Mouse (Mus musculus): ENCODE results near the gene Zdhhc18. TPM values are rescaled to one million over a fixed set of nuclear protein-coding genes. Genes with fewer than 3 reads are reported as not detected.
A peak's percentile ranks its signal among the peaks of the same experiment; 100 is the strongest.

Gene Zdhhc18
- total and polyA plus RNA-seq, 3 experiments: 6.7 to 15.6 TPM; not detected in 1

DNA sequence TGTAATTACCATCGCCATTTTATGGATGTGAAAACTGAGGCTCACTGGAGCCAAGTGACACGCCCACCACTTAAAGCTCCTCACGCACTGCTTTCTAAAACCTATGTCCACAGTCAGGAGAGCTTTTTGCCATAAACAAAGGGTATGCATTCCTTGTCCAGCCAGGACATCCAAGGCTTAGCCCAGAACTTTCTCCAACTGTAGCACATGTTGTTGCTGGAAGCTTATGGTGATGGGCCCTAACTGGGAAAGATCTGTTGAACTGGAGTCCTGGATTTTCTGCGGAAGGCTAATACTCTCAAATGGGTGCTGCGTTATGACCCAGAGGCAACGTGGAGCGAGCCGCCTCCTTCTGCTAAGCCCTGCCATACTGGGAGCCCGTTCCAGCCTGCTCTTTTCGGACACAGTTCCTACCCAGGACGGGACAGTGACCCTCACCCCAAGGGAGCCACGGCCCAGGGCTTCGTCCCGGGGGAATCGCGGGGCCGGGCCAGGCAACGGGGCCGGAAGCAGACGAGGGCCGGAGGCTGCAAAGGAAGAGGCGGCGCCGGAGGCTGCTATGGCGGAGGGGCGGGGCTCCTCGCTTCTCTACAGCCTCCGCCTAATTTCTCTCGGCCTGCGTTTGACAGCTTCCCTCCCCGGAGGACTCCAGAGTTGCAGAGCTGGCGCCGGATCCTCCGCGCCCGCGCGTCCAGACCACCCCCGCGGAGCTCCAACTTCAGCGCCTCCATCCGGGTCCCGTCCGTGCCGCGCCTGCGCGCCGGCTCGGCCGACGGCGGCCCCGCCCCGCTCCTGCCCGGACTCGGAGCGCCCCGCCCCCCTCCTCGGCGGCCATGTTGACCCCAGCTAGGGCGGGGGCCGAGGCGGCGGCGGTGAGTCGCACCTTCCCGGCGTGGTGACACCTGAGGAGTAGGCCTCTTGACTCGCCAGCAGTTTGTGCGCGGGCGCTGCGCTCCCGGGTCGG is 22.2 kb upstream of the Zdhhc18 start, which contains the start of gene Pigv (continued):
- TF ChIP-seq POLR2AphosphoS5 (IDR thresholded peaks at IDR 0.05; ENCODE audit: borderline replicate concordance, low read depth, low read length) (no peak), ETS1 (IDR thresholded peaks at IDR 0.05; ENCODE audit: low read depth, low read length) (0 out of 2 replicates have a peak, but pooled peaks have one; percentile 37), BHLHE40 (IDR thresholded peaks at IDR 0.05; ENCODE audit: borderline replicate concordance, low read depth, low read length) (0 out of 2 replicates have a peak, but pooled peaks have one; percentile 16), MAFK (IDR thresholded peaks at IDR 0.05; ENCODE audit: borderline replicate concordance, low read depth, low read length) (no peak), ZKSCAN1 (IDR thresholded peaks at IDR 0.05; ENCODE audit: low read depth, low read length) (no peak), CTCF (IDR thresholded peaks at IDR 0.05 in 2 of 3, conservative IDR thresholded peaks at IDR 0.05 in 1 of 3; ENCODE audit: control insufficient read depth in 1 of 3, insufficient read depth in 1 of 3, low read depth in 2 of 3, low read length in 3 of 3, poor library complexity in 1 of 3, severe bottlenecking in 1 of 3) (no peak), USF1 (IDR thresholded peaks at IDR 0.05; ENCODE audit: low read depth, low read length) (no peak), TAL1 (IDR thresholded peaks at IDR 0.05; ENCODE audit: low read length) (no peak), MXI1 (IDR thresholded peaks at IDR 0.05; ENCODE audit: low read depth, low read length) (peak; percentile 67), MYC (IDR thresholded peaks at IDR 0.05; ENCODE audit: low read depth, low read length) (0 out of 2 replicates have a peak, but pooled peaks have one; percentile 28), MAX (IDR thresholded peaks at IDR 0.05; ENCODE audit: low read length) (peak; percentile 52; the same call in 1 of the 2 replicates), TBP (IDR thresholded peaks at IDR 0.05; ENCODE audit: low read depth, low read length) (peak; percentile 90), ZNF384 (IDR thresholded peaks at IDR 0.05; ENCODE audit: low read depth, low read length) (no peak), USF2 (IDR thresholded peaks at IDR 0.05; ENCODE audit: borderline replicate concordance in 1 of 2, insufficient read depth in 1 of 2, low read depth in 1 of 2, low read length in 2 of 2) (no peak), ELF1 (IDR thresholded peaks at IDR 0.05; ENCODE audit: low read depth, low read length) (0 out of 2 replicates have a peak, but pooled peaks have one; percentile 42), GATA1 (IDR thresholded peaks at IDR 0.05; ENCODE audit: low read depth, low read length) (no peak)

DNA sequence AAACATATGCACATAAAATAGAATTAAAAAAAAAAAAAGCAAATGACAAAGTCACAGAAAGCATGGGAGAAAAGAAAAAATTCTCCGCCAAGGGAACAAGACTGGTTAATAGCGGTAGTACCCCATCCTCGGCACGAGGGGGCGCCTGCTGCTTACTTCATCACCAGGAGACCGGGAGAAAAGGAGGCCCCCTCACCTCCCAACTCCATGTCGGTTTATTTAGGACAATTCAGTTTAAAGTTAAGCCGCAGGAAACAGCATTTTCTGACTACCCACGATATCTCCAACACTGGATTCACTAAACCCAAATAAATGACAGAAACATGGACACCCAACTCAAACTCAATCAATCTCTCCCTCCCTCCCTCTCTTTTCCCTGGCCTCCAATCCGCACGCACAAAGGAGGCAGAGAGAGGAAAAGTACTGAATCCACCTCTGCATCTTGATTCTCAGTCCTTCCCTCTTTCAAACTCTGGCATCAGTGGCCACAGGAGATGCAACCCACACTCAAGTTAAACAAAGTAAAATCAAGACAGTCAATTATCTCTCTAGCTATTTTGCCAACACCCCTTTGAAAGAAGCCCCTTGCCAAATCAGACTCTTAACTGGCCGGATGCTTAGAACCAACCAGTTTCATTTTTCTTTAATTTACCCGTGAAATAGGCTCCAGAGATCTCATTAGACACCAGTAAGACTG is 21.4 kb upstream of the Zdhhc18 start:
- Histone ChIP-seq H3K9me3 (replicated peaks; ENCODE audit: insufficient read depth, low read length) (no peaks in the 10 kb centered on the region), H3K9ac (ENCODE audit: control insufficient read depth, low read depth, low read length, poor library complexity, severe bottlenecking) (peak overlapping the region; percentile 88), H3K27me3 (ENCODE audit: control insufficient read depth in 1 of 2, insufficient read depth in 2 of 2, low read length in 2 of 2) (no peaks in the 10 kb centered on the region), H3K4me3 (ENCODE audit: control insufficient read depth in 1 of 2, insufficient read depth in 1 of 2, low read depth in 2 of 2, low read length in 2 of 2) (peak overlapping the region; percentile 75 to 76), H3K4me1 (ENCODE audit: control insufficient read depth in 1 of 2, insufficient read depth in 2 of 2, low read length in 2 of 2) (peaks cover 5 to 36% of the 10 kb centered on the region in 2 experiments), H3K27ac (ENCODE audit: control insufficient read depth, low read depth, low read length) (peak overlapping the region; percentile 100), H3K79me2 (ENCODE audit: control insufficient read depth, insufficient read depth, low read length, poor library complexity) (peaks cover 7% of the 10 kb centered on the region), H3K36me3 (ENCODE audit: control insufficient read depth in 1 of 2, insufficient read depth in 2 of 2, low read length in 2 of 2) (peaks cover 0 to 32% of the 10 kb centered on the region in 2 experiments; a peak in 3 of 4 replicates)
- DNase-seq (ENCODE audit: low read depth, low spot score): peak; percentile 92
- TF ChIP-seq E2F4 (IDR thresholded peaks at IDR 0.05; ENCODE audit: borderline replicate concordance, low read depth, low read length) (0 out of 2 replicates have a peak, but pooled peaks have one; percentile 38), UBTF (IDR thresholded peaks at IDR 0.05; ENCODE audit: borderline replicate concordance, insufficient read depth, low read depth, low read length) (no peak), USF1 (IDR thresholded peaks at IDR 0.05; ENCODE audit: low read depth, low read length) (no peak), ZKSCAN1 (IDR thresholded peaks at IDR 0.05; ENCODE audit: low read depth, low read length) (no peak), USF2 (IDR thresholded peaks at IDR 0.05; ENCODE audit: borderline replicate concordance in 1 of 2, insufficient read depth in 1 of 2, low read depth in 1 of 2, low read length in 2 of 2) (no peak), GATA1 (IDR thresholded peaks at IDR 0.05; ENCODE audit: low read depth, low read length) (no peak), ETS1 (IDR thresholded peaks at IDR 0.05; ENCODE audit: low read depth, low read length) (peak; percentile 15; the same call in 1 of the 2 replicates), ZC3H11A (IDR thresholded peaks at IDR 0.05; ENCODE audit: low read depth, low read length) (peak; percentile 96), CHD1 (IDR thresholded peaks at IDR 0.05; ENCODE audit: low read depth, low read length) (peak; percentile 95; the same call in 1 of the 2 replicates), ZNF384 (IDR thresholded peaks at IDR 0.05; ENCODE audit: low read depth, low read length) (peak; percentile 65), NELFE (IDR thresholded peaks at IDR 0.05; ENCODE audit: low read depth, low read length) (peak; percentile 48; the same call in 1 of the 2 replicates), BHLHE40 (IDR thresholded peaks at IDR 0.05; ENCODE audit: borderline replicate concordance, low read depth, low read length) (0 out of 2 replicates have a peak, but pooled peaks have one; percentile 27), SMC3 (IDR thresholded peaks at IDR 0.05; ENCODE audit: low read depth, low read length) (peak; percentile 89), POLR2AphosphoS5 (IDR thresholded peaks at IDR 0.05; ENCODE audit: borderline replicate concordance, low read depth, low read length) (no peak), TCF12 (IDR thresholded peaks at IDR 0.05; ENCODE audit: low read depth, low read length) (no peak), MYC (IDR thresholded peaks at IDR 0.05; ENCODE audit: low read depth, low read length) (no peak; the same call in 1 of the 2 replicates), CHD2 (IDR thresholded peaks at IDR 0.05; ENCODE audit: low read length) (no peak), HCFC1 (IDR thresholded peaks at IDR 0.05; ENCODE audit: low read depth, low read length) (peak; percentile 49; the same call in 1 of the 2 replicates), KAT2A (conservative IDR thresholded peaks at IDR 0.05; ENCODE audit: low read depth, low read length) (no peak; the same call in 1 of the 2 replicates), EP300 (IDR thresholded peaks at IDR 0.05; ENCODE audit: low read depth in 1 of 2, low read length in 2 of 2) (0 out of 4 replicates have a peak, but pooled peaks of 1 of the 2 experiments have one; percentile 12), POLR2AphosphoS2 (IDR thresholded peaks at IDR 0.05; ENCODE audit: low read length) (no peak)
